Mouse (Mus musculus): Measurements from ENCODE around the gene Ccdc182. TPM values are rescaled to one million over a fixed set of nuclear protein-coding genes. Genes with fewer than 3 reads are reported as not detected.

The Ccdc182 gene
- polyA plus RNA-seq, 1 experiment from 2014 or later, result 0.13 TPM

- Histone ChIP-seq H3K27ac (replicated peaks) (no peak overlapping the region), H3K4me2 (no peak overlapping the region), H3K27me3 (replicated peaks) (no peaks in the 10 kb centered on the region), H3K36me3 (no peaks in the 10 kb centered on the region), H3K9me3 (replicated peaks) (no peaks in the 10 kb centered on the region), H3K4me3 (replicated peaks) (no peak overlapping the region), H3K9ac (replicated peaks) (no peak overlapping the region), H3K4me1 (peaks cover 23% of the 10 kb centered on the region; the same call in 1 of the 2 replicates)
- WGBS, result 51% methylated on average over 8 of the region's 8 CpGs
- ATAC-seq (ENCODE audit: low FRiP score), result no peak
Observed at GRCm38 (mm10) chr11:88332309-88332934, 38.6 kb downstream of the Ccdc182 start.

- Histone ChIP-seq H3K36me3 (peaks cover 4% of the 10 kb centered on the region; the same call in 1 of the 2 replicates), H3K9me3 (replicated peaks) (no peaks in the 10 kb centered on the region), H3K27ac (replicated peaks) (no peak overlapping the region), H3K4me3 (replicated peaks) (no peak overlapping the region), H3K27me3 (replicated peaks) (no peaks in the 10 kb centered on the region), H3K4me2 (no peak overlapping the region), H3K4me1 (peaks cover 15% of the 10 kb centered on the region; the same call in 1 of the 2 replicates), H3K9ac (replicated peaks) (no peak overlapping the region)
- no peak for ATAC-seq (ENCODE audit: low FRiP score)
- WGBS, result 42% methylated on average over 5 of the region's 5 CpGs
Observed at GRCm38 (mm10) chr11:88334893-88335292, 41.0 kb downstream of the Ccdc182 start.

GRCm38 (mm10) chr11:88337926-88338325 is 44.1 kb downstream of the Ccdc182 start:
- Histone ChIP-seq H3K4me1 (peaks cover 4% of the 10 kb centered on the region; the same call in 1 of the 2 replicates), H3K27me3 (replicated peaks) (no peaks in the 10 kb centered on the region), H3K4me3 (replicated peaks) (no peak overlapping the region), H3K4me2 (no peak overlapping the region), H3K9me3 (replicated peaks) (no peaks in the 10 kb centered on the region), H3K27ac (replicated peaks) (no peak overlapping the region), H3K9ac (replicated peaks) (no peak overlapping the region), H3K36me3 (peaks cover 4% of the 10 kb centered on the region; the same call in 1 of the 2 replicates)
- ATAC-seq (ENCODE audit: low FRiP score), result no peak
- WGBS, result 98% methylated on average over 3 of the region's 3 CpGs

Other genes starting within 250 kb of the Ccdc182 start
- 183 and 211 TPM in 2 replicates for gene Srsf1, start 246.7 kb upstream of the Ccdc182 start, polyA plus RNA-seq (2015; fragmentation: Nextera tagmentation; extraction: Ambion mirVana)
- gene Vezf1, start 225.8 kb upstream of the Ccdc182 start, polyA plus RNA-seq (2015; fragmentation: Nextera tagmentation; extraction: Ambion mirVana), result 35.0 and 39.1 TPM in 2 replicates
- 40.6 and 49.0 TPM in 2 replicates for gene Cuedc1, start 196.0 kb upstream of the Ccdc182 start, polyA plus RNA-seq (2015; fragmentation: Nextera tagmentation; extraction: Ambion mirVana)
- gene Mrps23, start 89.7 kb upstream of the Ccdc182 start, polyA plus RNA-seq (2015; fragmentation: Nextera tagmentation; extraction: Ambion mirVana), result 64.9 and 66.2 TPM in 2 replicates

All from neural tube, embryonic 15.5 days (tissue).